Mouse (Mus musculus) midbrain, embryonic 11.5 days (tissue): Measurements from ENCODE around the gene Rgs3. TPM values are rescaled to one million over a fixed set of nuclear protein-coding genes. Genes with fewer than 3 reads are reported as not detected.

Experiments
- ATAC-seq: fragments of 200-750 bp; cut with Nextera tagmentation; 2 replicates; pipeline ENCODE4 v1.8.0; 2017; ENCODE audit warnings: moderate TSS enrichment, moderate library complexity; ENCODE audit not compliant: low FRiP score
- DNase-seq: peaks from one replicate; pipeline ENCODE4 v3.0.0; 2015; ENCODE audit warnings: low spot score; ENCODE audit errors: missing footprints
- H3K27ac ChIP-seq: fragments of 300-500 bp; sonication (generic); 2 replicates; pipeline ENCODE4 v1.5.1; 2014; ENCODE audit warnings: low read depth, low read length
- H3K27me3 ChIP-seq: fragments of 300-500 bp; sonication (generic); 2 replicates; pipeline ENCODE4 v1.6.1; 2014; ENCODE audit warnings: mild to moderate bottlenecking, low read length, moderate library complexity, mixed read lengths; ENCODE audit not compliant: control insufficient read depth, insufficient read depth
- H3K36me3 ChIP-seq: fragments of 300-500 bp; sonication (generic); 2 replicates; pipeline ENCODE4 v1.6.1; 2014; ENCODE audit warnings: mild to moderate bottlenecking, low read length, moderate library complexity, mixed read lengths; ENCODE audit not compliant: control insufficient read depth, insufficient read depth
- H3K4me1 ChIP-seq: fragments of 300-500 bp; sonication (generic); 2 replicates; pipeline ENCODE4 v1.6.1; 2014; ENCODE audit warnings: low read length; ENCODE audit not compliant: control insufficient read depth, insufficient read depth
- H3K4me2 ChIP-seq: fragments of 300-500 bp; sonication (generic); 2 replicates; pipeline ENCODE4 v1.6.1; 2014; ENCODE audit warnings: mild to moderate bottlenecking, moderate library complexity
- H3K4me3 ChIP-seq: fragments of 300-500 bp; sonication (generic); 2 replicates; pipeline ENCODE4 v1.5.1; 2014; ENCODE audit warnings: low read depth, low read length
- H3K9ac ChIP-seq: fragments of 300-500 bp; sonication (generic); 2 replicates; pipeline ENCODE4 v1.6.1; 2014; ENCODE audit warnings: low read length
- H3K9me3 ChIP-seq: fragments of 300-500 bp; sonication (generic); 2 replicates; pipeline ENCODE4 v1.6.1; 2016; ENCODE audit warnings: low read length; ENCODE audit not compliant: control insufficient read depth
- WGBS: fragments of 180-500 bp; shearing (Covaris S2); extraction: QIAGEN DNeasy Blood & Tissue Kit; methylation state at CpG from one replicate; pipeline ENCODE4 v1.1.7; 2014; 5-methylcytosine and 5-hydroxymethylcytosine counted together
- polyA plus RNA-seq: library from polyadenylated mRNA; unstranded; fragments of >200 nt; fragmentation: Nextera tagmentation; extraction: Ambion mirVana; gene quantifications from 2 replicates; pipeline ENCODE4 v1.2.1, GENCODE M21; 2014

The Rgs3 gene
- polyA plus RNA-seq, 1 experiment from 2014 or later: 23.9 TPM

- Histone ChIP-seq H3K27me3 (no peaks in the 10 kb centered on the region), H3K36me3 (no peaks in the 10 kb centered on the region; the same call in 1 of the 2 replicates), H3K4me2 (no peak overlapping the region), H3K9ac (no peak overlapping the region), H3K9me3 (no peaks in the 10 kb centered on the region), H3K4me3 (no peak overlapping the region), H3K27ac (peak overlapping the region; percentile 14; the same call in 1 of the 2 replicates), H3K4me1 (peaks cover 35% of the 10 kb centered on the region)
- no peak for DNase-seq
- peak; percentile 68 for ATAC-seq
- WGBS: 19% methylated on average over 6 of the region's 6 CpGs
These were observed 103.7 kb downstream of the Rgs3 start for GRCm38 (mm10) chr4:62663348-62663747.

GRCm38 (mm10) chr4:62665842-62666241 lies 106.2 kb downstream of the Rgs3 start:
- Histone ChIP-seq H3K9me3 (no peaks in the 10 kb centered on the region), H3K27ac (no peak overlapping the region), H3K4me1 (peaks cover 14% of the 10 kb centered on the region), H3K4me2 (no peak overlapping the region), H3K36me3 (no peaks in the 10 kb centered on the region; the same call in 1 of the 2 replicates), H3K4me3 (no peak overlapping the region), H3K9ac (no peak overlapping the region), H3K27me3 (no peaks in the 10 kb centered on the region)
- WGBS: 82% methylated on average over 2 of the region's 2 CpGs
- no peak for ATAC-seq
- no peak for DNase-seq

- Histone ChIP-seq H3K9me3 (no peaks in the 10 kb centered on the region), H3K27me3 (no peaks in the 10 kb centered on the region), H3K9ac (no peak overlapping the region), H3K36me3 (no peaks in the 10 kb centered on the region; the same call in 1 of the 2 replicates), H3K4me3 (no peak overlapping the region), H3K4me1 (peaks cover 1% of the 10 kb centered on the region), H3K4me2 (no peak overlapping the region), H3K27ac (no peak overlapping the region)
- WGBS: 90% methylated on average over 8 of the region's 8 CpGs
- ATAC-seq (no peak), DNase-seq (no peak)
These were observed 109.0 kb downstream of the Rgs3 start for GRCm38 (mm10) chr4:62668666-62669065.

- DNase-seq: no peak
- Histone ChIP-seq H3K27me3 (no peaks in the 10 kb centered on the region), H3K36me3 (no peaks in the 10 kb centered on the region; the same call in 1 of the 2 replicates), H3K27ac (no peak overlapping the region), H3K9ac (no peak overlapping the region), H3K4me1 (no peaks in the 10 kb centered on the region), H3K4me2 (no peak overlapping the region), H3K9me3 (no peaks in the 10 kb centered on the region), H3K4me3 (no peak overlapping the region)
- no peak for ATAC-seq
- WGBS: 86% methylated on average over 13 of the region's 13 CpGs
These were observed 109.7 kb downstream of the Rgs3 start for GRCm38 (mm10) chr4:62669094-62670071.

GRCm38 (mm10) chr4:62673531-62674030 lies 113.9 kb downstream of the Rgs3 start:
- Histone ChIP-seq H3K4me3 (peak overlapping the region; percentile 53), H3K4me1 (peaks cover 17% of the 10 kb centered on the region), H3K36me3 (no peaks in the 10 kb centered on the region), H3K4me2 (peak overlapping the region; percentile 69), H3K9me3 (no peaks in the 10 kb centered on the region), H3K9ac (peak overlapping the region; percentile 83), H3K27me3 (no peaks in the 10 kb centered on the region), H3K27ac (no peak overlapping the region)
- peak; percentile 83 for ATAC-seq
- under 1% methylated on average over 9 of the region's 9 CpGs for WGBS
- peak; percentile 91 for DNase-seq

- no peaks in the 10 kb centered on the region for H3K9me3 ChIP-seq
- H3K4me1 ChIP-seq: peaks cover 17% of the 10 kb centered on the region
- H3K9ac ChIP-seq: peak overlapping the region; percentile 83
- DNase-seq: peak; percentile 95
- no peaks in the 10 kb centered on the region for H3K27me3 ChIP-seq
- H3K4me3 ChIP-seq: peak overlapping the region; percentile 53
- no peaks in the 10 kb centered on the region for H3K36me3 ChIP-seq
- H3K27ac ChIP-seq: peak overlapping the region; percentile 3
- 1% methylated on average over 30 of the region's 30 CpGs for WGBS
- ATAC-seq: peak; percentile 61
- peak overlapping the region; percentile 69 for H3K4me2 ChIP-seq
These were observed 114.7 kb downstream of the Rgs3 start for GRCm38 (mm10) chr4:62674031-62674995.

GRCm38 (mm10) chr4:62675394-62675793 lies 115.7 kb downstream of the Rgs3 start:
- Histone ChIP-seq H3K27me3 (no peaks in the 10 kb centered on the region), H3K9me3 (no peaks in the 10 kb centered on the region), H3K36me3 (no peaks in the 10 kb centered on the region), H3K4me3 (peak overlapping the region; percentile 53), H3K4me2 (peak overlapping the region; percentile 69), H3K4me1 (peaks cover 17% of the 10 kb centered on the region), H3K9ac (peak overlapping the region; percentile 14; the same call in 1 of the 2 replicates), H3K27ac (no peak overlapping the region)
- no peak for DNase-seq
- 95% methylated on average over 2 of the region's 2 CpGs for WGBS
- no peak for ATAC-seq

- Histone ChIP-seq H3K27me3 (no peaks in the 10 kb centered on the region), H3K9ac (no peak overlapping the region), H3K9me3 (no peaks in the 10 kb centered on the region), H3K27ac (no peak overlapping the region), H3K4me1 (peaks cover 17% of the 10 kb centered on the region), H3K4me3 (no peak overlapping the region), H3K36me3 (no peaks in the 10 kb centered on the region), H3K4me2 (peak overlapping the region; percentile 2)
- 56% methylated on average over 10 of the region's 10 CpGs for WGBS
- ATAC-seq: no peak
- no peak for DNase-seq
These were observed 117.5 kb downstream of the Rgs3 start for GRCm38 (mm10) chr4:62677047-62677737.
